Mouse (Mus musculus): Measurements from ENCODE around the gene Nbea.

The Nbea gene

GRCm38 (mm10) chr3:55783171-55784081, 400.1 kb downstream of the Nbea start:
- in situ Hi-C loops (cut with MboI): no loop called here

DNA sequence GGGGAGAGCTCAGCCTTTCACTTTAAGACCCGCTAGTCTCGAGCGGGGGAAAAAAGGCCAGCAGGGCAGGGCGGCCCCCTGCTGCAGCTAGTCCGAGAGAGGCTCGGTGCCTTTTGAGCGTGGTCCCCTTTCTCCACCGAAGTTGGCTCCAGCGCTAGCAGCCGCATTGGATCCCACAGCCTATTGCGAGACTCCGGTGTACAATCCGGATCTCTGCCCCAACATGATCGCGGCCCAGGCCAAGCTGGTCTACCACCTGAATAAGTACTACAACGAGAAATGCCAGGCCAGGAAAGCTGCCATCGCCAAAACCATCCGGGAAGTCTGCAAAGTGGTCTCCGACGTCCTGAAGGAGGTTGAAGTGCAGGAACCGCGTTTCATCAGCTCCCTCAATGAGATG, 400.7 kb downstream of the Nbea start:
- in situ Hi-C loops (cut with MboI): no loop called here

GRCm38 (mm10) chr3:55782056-55782687, 401.3 kb downstream of the Nbea start, which contains the start of gene Mab21l1:
Mab21l1 (plus strand) TSS chr3:55782510.
- in situ Hi-C loops (cut with MboI): no loop called here

DNA sequence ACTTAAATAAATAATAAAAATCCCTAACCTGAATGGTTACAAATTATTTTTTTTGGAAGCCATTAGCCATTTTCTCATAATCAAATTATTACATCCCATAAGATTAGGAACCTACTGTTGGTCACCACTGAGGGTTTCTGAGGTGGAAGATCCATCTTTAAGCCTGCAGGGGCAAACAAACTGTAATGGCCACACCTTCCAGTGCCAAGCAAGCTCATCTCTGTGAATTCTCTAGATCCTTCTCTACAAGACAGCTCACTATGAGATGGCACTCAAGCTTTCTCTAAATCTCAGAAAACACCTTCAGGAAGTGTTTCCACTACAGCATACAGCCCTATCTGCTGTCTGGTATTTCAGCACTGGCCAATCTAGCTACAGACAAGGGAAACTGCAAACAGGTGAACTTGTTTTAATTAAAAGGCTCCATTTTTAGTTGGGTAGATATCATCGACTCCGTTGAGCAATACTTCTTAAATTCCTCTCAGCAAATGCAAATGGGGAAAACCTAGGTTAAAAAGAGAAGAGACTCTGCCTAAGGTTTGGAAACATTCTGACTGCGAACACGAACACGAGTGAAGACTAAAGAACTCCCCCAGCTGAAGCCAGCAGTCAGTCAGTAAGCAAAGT, 402.0 kb downstream of the Nbea start:
- in situ Hi-C loops (cut with MboI): no loop called here

GRCm38 (mm10) chr3:55780120-55781070, 403.1 kb downstream of the Nbea start:
- in situ Hi-C loops (cut with MboI): no loop called here

DNA sequence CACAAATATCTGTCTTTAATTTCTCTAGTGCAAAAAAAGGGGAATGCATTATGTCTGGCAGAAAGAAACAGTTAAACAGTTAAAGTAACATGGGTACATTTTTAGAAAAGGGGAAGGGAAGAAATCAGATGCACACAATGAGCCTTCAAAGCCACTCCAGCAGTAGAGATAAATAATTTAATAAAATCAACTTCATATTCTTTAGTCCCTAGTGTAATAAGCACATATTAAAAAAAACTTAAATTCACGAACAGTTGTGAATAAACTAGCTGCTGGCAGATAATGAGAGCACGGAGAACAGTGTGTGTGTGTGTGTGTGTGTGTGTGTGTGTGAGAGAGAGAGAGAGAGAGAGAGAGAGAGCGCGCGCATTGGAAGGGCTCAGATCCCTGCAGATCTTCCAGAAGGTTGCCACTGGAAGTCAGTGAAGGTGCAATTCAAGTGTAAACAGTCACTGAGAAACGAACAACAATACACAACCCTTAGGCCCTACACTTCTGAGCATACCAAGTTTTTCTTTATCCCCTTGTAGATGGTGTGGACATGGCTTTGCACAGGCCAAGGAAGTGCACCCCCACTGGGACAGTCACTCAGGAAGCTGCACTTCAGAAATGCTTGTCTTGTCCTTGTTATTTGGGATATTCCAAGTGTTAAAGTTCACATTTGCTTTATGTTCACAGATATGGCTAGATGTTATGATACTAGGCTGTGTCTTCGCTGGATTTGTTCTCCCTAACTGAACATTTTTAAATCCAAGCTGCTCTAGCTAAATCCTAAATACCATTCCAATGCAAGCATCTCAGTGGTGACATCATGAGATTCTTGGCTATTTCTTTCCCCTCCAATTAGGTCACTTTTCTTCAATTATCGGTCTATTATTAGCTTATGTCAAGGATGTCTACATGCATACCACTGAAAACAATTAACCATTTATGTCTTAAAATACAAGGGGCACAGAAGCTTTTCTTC, 404.5 kb downstream of the Nbea start:
- in situ Hi-C loops (cut with MboI): no loop called here

- in situ Hi-C loops (cut with MboI): no loop called here
Measured at GRCm38 (mm10) chr3:55777501-55777900, 406.0 kb downstream of the Nbea start.

GRCm38 (mm10) chr3:55775753-55776152, 407.7 kb downstream of the Nbea start:
- in situ Hi-C loops (cut with MboI): no loop called here

DNA sequence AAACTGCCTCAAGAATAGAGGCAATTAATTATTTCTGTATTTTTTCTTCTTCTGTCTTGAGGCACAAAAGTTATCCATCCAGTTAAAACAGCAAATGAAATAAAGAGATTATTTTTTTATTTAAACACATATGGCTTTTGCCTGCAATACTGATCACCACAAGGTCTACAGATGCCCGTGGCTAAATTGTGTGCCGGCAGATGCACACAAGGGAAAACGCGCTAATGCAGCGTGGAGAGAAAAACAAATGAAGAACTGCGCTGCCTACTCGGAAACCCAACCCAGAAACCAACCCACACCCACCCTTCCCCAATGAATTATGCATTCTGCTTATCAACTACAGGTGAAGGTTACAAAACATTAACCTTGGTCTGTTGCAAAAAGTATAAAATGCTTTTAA, 408.3 kb downstream of the Nbea start:
- in situ Hi-C loops (cut with MboI): no loop called here

DNA sequence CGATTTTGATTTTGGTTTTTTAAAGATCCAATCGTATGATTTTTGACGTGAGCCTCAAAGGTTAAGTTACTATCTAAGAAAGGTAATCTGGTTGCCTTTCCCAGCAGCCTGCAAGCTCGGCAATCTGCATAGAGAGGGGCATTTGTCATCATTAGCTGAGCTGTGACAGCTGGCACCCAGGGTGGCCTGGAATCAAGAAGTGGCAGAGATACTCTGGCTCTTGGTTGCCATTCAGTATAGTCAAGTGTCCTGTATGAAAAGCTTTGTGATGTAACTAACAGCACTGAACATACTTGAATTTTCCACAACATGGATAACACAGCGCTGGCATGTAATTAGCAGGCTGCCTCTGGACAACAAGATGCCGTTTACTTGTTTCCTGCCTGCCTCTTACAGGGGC, 409.3 kb downstream of the Nbea start:
- in situ Hi-C loops (cut with MboI): no loop called here

GRCm38 (mm10) chr3:55769308-55769707, 414.2 kb downstream of the Nbea start:
- in situ Hi-C loops (cut with MboI): no loop called here

DNA sequence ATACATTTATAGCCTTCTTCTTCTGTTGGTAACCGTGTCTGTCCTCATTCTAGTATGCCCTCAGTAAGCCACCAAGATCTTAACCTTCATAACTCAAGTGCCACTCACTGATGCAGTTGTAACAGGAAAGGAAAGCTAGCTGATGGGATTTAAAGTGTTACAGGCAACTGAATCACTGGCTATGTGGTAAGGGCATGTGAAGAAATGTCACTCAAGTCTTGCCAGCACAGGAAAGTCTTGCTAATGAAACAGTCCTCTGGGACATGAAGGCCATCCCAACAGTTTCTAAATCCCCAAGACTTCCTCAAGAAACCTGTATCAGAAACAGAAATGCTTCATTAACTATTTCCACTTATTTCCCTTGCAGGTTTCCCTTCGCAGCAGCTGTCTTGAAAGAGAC, 414.8 kb downstream of the Nbea start:
- in situ Hi-C loops (cut with MboI): no loop called here

DNA sequence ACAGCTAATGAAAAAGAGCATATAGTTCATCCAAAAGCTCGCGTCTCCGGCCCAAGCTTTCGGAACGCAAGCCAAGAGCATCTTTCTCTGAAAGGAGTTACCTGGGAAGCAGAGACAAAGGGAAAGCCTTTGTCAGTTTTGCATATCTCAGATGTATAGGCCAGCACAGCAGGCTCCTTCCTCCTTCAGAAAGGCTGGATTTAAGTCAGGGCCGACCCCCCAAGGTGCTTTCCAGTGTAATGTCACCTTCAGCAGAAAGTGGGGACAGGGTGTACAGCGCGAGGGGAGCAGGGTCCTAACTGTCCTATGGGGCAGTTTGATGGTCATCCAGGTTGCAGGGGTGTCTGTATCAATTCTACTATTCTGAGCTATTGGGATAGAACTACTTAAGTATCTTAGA, 419.9 kb downstream of the Nbea start:
- in situ Hi-C loops (cut with MboI): no loop called here

DNA sequence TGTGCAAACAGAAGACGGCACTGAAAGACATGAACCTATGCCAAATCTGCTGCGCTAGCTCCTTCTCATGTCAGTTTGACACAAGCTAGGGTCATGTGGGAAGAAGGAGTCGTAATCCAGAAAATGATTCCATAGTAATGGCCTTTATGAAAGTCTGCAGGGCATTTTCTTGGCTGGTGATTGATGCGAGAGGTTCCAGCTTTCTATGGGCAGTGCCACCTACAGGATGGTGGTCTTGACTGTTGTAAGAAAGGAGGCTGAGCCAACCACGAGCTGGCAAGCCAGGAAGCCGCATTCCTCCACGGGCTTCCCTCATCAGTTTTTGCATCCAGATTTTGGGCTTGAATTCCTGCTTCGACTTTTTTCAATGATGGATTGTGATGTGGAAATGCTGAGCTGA, 425.2 kb downstream of the Nbea start:
- in situ Hi-C loops (cut with MboI): no loop called here

DNA sequence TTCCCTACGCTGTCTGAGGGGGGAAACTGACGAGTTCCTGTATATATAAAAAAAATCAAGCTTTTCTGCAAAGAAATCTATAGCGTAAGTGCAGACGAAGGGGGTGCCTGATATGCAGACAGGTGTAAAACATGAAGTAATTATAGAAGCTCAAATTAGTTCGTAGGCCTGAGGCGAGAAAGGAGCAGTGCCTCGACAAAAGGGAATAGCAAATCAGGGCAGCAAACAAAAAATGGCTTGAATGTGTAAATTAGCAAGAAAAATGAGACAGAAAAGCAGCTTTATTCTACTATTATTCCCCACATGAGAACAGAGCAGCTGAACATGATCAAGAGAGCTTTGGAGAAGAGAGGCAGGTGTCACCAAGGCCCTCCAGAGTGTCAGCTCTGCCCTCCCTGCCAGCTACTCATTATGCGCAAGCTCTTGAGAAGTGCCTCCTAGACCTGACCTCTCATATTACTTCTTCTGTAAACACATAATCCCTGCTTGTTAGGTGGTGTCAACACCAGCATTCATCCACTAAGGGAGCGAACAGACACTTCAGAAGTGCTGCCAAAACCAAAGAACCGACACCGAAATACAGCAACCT, 426.8 kb downstream of the Nbea start:
- in situ Hi-C loops (cut with MboI): no loop called here

DNA sequence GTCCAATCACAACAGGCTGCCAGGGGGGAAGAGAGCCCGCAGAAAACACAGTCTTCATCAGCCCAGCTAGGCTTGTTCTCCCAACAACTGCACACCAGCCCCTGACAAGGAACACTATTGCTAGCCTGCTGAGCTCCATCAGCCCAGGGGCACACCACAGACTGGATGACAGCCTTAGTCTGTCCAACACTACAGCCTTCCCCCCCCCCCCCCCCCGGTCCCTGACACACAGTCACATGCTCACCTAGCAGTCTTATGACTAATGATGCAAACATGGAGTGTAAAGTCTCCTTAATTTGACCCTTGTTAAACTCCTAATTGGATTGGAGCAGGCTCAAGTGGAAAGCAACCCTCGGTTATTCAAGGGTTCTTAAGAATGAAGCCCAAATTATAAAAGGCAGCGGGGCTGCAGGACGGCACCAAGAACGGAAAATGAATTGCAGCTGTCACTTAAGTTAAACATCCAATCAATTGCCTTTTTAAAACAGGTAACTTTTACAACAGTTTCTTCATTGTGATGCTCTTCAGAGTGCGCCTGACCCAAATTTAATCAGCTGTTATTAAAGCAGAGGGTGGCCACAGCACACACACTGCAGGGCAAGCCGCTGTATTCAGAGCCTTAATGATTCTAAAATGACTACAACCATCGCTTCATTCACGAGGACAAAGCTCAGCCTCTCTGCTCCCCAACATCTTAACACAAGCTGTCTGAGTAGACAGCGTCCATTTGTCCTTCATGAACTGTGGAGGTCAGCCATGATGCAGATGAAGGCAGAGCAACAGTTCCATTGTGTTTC, 427.5 kb downstream of the Nbea start:
- in situ Hi-C loops (cut with MboI): no loop called here

DNA sequence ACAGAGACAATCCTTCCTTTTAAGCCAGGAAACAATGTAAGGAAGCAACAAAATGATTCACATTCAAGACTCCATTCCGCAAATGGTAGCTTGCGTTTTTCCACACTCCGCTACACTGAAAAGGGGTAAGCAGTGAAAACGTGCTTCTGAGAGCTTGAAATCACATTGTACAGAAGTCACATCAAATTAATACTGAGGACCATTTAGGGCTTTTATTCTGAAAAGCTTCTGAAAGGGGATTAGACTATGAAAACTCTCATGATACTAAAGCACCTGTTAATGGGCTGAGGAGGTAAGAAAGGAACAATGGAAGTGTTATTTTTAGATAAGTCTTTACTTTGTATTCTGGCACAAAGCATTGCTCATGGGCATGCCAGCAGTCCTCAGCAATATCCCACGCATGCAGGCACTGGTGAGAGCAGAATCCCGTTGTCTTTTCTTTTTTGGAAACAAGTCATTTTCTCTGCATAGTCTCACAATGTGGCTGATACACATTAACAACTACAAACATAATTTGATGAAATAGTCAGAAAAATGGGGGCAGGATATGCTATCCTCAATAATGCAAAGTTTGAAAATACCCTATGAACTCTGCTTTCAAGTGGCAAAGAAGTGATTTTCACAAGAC, 428.4 kb downstream of the Nbea start:
- in situ Hi-C loops (cut with MboI): no loop called here

- in situ Hi-C loops (cut with MboI): no loop called here
Measured at GRCm38 (mm10) chr3:55753872-55754271, 429.6 kb downstream of the Nbea start.

- in situ Hi-C loops (cut with MboI): no loop called here
Measured at GRCm38 (mm10) chr3:55752558-55752957, 430.9 kb downstream of the Nbea start.
